Mouse (Mus musculus): ENCODE results near the gene Rbm6.
A peak's percentile ranks its signal among the peaks of the same experiment; 100 is the strongest.

The Rbm6 gene

GRCm38 (mm10) chr9:107759593-107759992 is 113.4 kb downstream of the Rbm6 start:
- no peak for DNase-seq (ENCODE audit: extremely low spot score, low read depth, low spot score)

- DNase-seq (ENCODE audit: extremely low spot score, low read depth, low spot score), result no peak
Observed at GRCm38 (mm10) chr9:107750378-107750777, 122.7 kb downstream of the Rbm6 start.

GRCm38 (mm10) chr9:107748063-107748462 is 125.0 kb downstream of the Rbm6 start:
- no peak for DNase-seq (ENCODE audit: extremely low spot score, low read depth, low spot score)

GRCm38 (mm10) chr9:107747310-107747709 is 125.7 kb downstream of the Rbm6 start:
- DNase-seq (ENCODE audit: extremely low spot score, low read depth, low spot score), result no peak

GRCm38 (mm10) chr9:107746679-107747078 is 126.4 kb downstream of the Rbm6 start:
- no peak for DNase-seq (ENCODE audit: extremely low spot score, low read depth, low spot score)

- DNase-seq (ENCODE audit: extremely low spot score, low read depth, low spot score), result no peak
Observed at GRCm38 (mm10) chr9:107744061-107744460, 129.0 kb downstream of the Rbm6 start.

GRCm38 (mm10) chr9:107738841-107739202 is 134.2 kb downstream of the Rbm6 start:
- no peak for DNase-seq (ENCODE audit: extremely low spot score, low read depth, low spot score)

GRCm38 (mm10) chr9:107738020-107738840 is 134.8 kb downstream of the Rbm6 start:
- DNase-seq (ENCODE audit: extremely low spot score, low read depth, low spot score), result peak; percentile 90

GRCm38 (mm10) chr9:107736185-107736485 is 136.9 kb downstream of the Rbm6 start:
- no peak for DNase-seq (ENCODE audit: extremely low spot score, low read depth, low spot score)

- DNase-seq (ENCODE audit: extremely low spot score, low read depth, low spot score), result no peak
Observed at GRCm38 (mm10) chr9:107735356-107736184, 137.5 kb downstream of the Rbm6 start.

- DNase-seq (ENCODE audit: extremely low spot score, low read depth, low spot score), result no peak
Observed at GRCm38 (mm10) chr9:107734567-107734971, 138.5 kb downstream of the Rbm6 start.

GRCm38 (mm10) chr9:107729709-107730108 is 143.3 kb downstream of the Rbm6 start:
- DNase-seq (ENCODE audit: extremely low spot score, low read depth, low spot score), result no peak

GRCm38 (mm10) chr9:107728919-107729670 is 143.9 kb downstream of the Rbm6 start:
- DNase-seq (ENCODE audit: extremely low spot score, low read depth, low spot score), result no peak

- no peak for DNase-seq (ENCODE audit: extremely low spot score, low read depth, low spot score)
Observed at GRCm38 (mm10) chr9:107727041-107727440, 146.0 kb downstream of the Rbm6 start.

GRCm38 (mm10) chr9:107724796-107725195 is 148.2 kb downstream of the Rbm6 start:
- DNase-seq (ENCODE audit: extremely low spot score, low read depth, low spot score), result no peak

GRCm38 (mm10) chr9:107723794-107724531 is 149.1 kb downstream of the Rbm6 start:
- DNase-seq (ENCODE audit: extremely low spot score, low read depth, low spot score), result no peak

All from hindlimb bud, embryonic 11.5 days (tissue).